Mouse (Mus musculus) liver, embryonic 14.5 days (tissue): ENCODE results near the gene Crebbp.

Experiments used
- CTCF ChIP-seq: IDR thresholded peaks from 2 replicates; pipeline ENCODE4 v1.5.1; 2016; ENCODE audit warnings: antibody characterized with exemption, low read depth, control low read depth
- EP300 ChIP-seq: IDR thresholded peaks from 2 replicates; pipeline ENCODE4 v1.6.1; 2016; ENCODE audit warnings: antibody characterized with exemption, low read depth

DNA sequence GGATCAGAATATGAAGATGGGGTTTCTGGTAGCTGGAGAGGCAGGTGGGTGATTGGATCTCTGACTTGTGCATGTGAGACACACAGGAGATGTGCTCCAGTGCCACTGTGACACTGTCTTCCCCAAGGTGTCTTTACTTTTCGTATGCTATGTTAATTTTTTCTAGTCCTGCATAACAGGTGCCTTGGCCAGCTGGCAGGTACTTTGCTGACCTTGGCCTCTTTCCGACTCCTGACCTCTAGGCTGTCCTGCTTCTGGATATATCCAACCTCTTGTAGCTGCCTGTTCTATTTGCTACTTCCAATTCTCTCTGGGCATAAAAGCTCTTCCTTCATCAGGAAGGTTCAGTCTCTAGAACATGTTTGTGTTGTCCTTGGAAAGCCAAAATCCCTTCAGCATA is 178.2 kb downstream of the Crebbp start:
- no peak for TF ChIP-seq CTCF
- TF ChIP-seq EP300 = no peak
